Mouse (Mus musculus): ENCODE measurements around the gene Ggn. TPM values are rescaled to one million over a fixed set of nuclear protein-coding genes. Genes with fewer than 3 reads are reported as not detected.

Ggn gene
- 0.74 and 0.88 TPM in 2 replicates for polyA plus RNA-seq (2012; rRNA removed)

DNA sequence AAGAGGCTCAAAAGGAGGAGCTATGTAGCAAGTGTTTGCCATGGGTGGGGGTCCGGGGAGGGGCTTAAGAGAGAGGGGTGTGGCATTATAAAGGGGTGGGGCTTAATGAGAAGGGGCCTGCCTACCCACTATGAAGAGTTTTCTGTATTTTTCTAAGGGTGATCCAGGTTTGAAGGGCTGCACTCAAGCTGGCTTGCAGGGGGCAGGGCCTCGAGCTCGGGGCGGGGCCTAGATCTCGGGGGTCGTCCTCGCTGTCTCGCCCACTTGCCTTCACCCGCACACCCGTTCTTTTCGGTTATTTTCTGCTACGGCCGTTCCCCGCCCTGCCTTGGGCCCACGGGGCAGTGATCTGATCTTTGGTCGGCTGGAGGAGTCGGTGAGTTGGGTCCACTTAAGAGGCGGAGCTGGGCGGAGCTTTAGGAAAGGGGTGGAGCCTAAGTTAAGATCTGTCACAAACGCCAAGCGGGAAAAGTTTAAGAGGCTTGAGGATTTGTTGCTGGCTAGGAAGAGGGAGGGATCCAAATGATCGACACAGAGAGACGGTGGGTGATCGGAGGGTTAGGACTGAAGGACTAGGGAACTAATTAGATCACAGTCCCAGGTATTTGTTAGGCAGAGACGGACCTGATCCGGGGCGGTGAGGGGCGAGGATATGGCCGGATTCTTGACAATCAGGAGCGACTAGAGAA, at the start of gene Ggn, which contains the start of gene Spred3:
TSS of gene Ggn (plus strand) at position 145 of the 689 bp plus-strand sequence.
TSS of gene Spred3 (minus strand) at position 346 of the 689 bp plus-strand sequence.
- Histone ChIP-seq H3K36me3 (ENCODE audit: control insufficient read depth, insufficient read depth, low read length) (peaks cover 18% of the 10 kb centered on the region), H3K4me3 (ENCODE audit: low read depth, low read length) (peak within 1 kb of the TSS; percentile 81), H3K27ac (ENCODE audit: insufficient read depth, low read depth, low read length) (no peak within 1 kb of the TSS; the same call in 1 of the 2 replicates), H3K4me1 (ENCODE audit: control insufficient read depth, insufficient read depth, insufficient read length, low read length) (peaks cover 20% of the 10 kb centered on the region), H3K27me3 (ENCODE audit: control insufficient read depth, insufficient read depth, low read length) (peaks cover 34% of the 10 kb centered on the region)
- TF ChIP-seq CTCF (IDR thresholded peaks at IDR 0.05; ENCODE audit: extremely low read depth, insufficient read length, insufficient replicate concordance, low read depth, low read length) (no peak), POLR2A (IDR thresholded peaks at IDR 0.05; ENCODE audit: low read depth, low read length) (peak; percentile 53; the same call in 1 of the 2 replicates)
- 2% methylated on average over 30 of the region's 30 CpGs for WGBS

GRCm38 (mm10) chr7:29122821-29123220, 47.2 kb upstream of the Ggn start:
- Histone ChIP-seq H3K4me3 (ENCODE audit: low read depth, low read length) (no peak overlapping the region), H3K36me3 (ENCODE audit: control insufficient read depth, insufficient read depth, low read length) (no peaks in the 10 kb centered on the region), H3K27ac (ENCODE audit: insufficient read depth, low read depth, low read length) (no peak overlapping the region), H3K27me3 (ENCODE audit: control insufficient read depth, insufficient read depth, low read length) (no peaks in the 10 kb centered on the region; the same call in 1 of the 2 replicates), H3K4me1 (ENCODE audit: control insufficient read depth, insufficient read depth, insufficient read length, low read length) (peaks cover 3% of the 10 kb centered on the region; the same call in 1 of the 2 replicates)
- TF ChIP-seq CTCF (IDR thresholded peaks at IDR 0.05; ENCODE audit: extremely low read depth, insufficient read length, insufficient replicate concordance, low read depth, low read length), result no peak
- no peak for TF ChIP-seq POLR2A (IDR thresholded peaks at IDR 0.05; ENCODE audit: low read depth, low read length)
- WGBS, result 82% methylated on average over 9 of the region's 9 CpGs

DNA sequence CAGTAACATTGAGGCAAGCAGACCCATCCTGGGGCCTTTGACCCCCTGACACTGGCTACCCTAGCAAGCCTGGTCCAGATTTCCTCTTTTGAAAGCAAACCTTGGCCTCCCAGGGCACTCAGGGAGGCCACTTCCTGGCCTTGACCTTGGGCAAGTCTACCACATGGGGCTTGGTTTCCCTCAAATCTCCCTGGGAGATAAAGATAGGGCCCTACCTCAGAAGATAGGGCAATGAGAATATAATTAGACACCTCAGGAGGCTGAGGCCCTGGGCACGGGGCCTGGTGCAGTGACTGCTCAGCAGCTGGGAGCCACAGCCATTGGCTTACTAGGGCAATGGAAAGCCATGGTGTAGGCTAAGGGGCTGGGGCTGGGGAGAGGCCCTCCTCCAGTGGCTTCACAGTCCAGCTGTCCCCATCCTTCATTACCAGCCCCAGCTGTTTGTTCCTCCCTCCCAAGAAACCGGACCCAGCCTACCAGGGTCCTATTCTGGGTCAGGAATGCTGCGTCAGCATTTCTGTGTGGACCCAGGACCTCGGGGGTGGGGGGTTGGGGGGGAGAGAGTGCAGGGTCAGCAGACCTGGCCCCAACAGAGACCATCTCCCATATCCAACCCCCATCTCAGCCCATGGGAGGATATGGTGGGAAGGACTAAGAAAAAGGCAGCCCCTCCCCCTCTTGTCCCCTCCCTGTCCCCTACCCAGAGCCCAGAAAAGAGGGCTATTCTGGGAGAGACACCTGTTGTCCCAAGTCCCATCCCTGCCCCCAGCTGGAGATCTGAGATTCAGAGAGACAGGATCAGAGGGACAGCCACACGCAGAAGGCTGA, 46.3 kb upstream of the Ggn start:
- Histone ChIP-seq H3K27ac (ENCODE audit: insufficient read depth, low read depth, low read length) (no peak overlapping the region), H3K36me3 (ENCODE audit: control insufficient read depth, insufficient read depth, low read length) (no peaks in the 10 kb centered on the region), H3K4me3 (ENCODE audit: low read depth, low read length) (no peak overlapping the region), H3K27me3 (ENCODE audit: control insufficient read depth, insufficient read depth, low read length) (no peaks in the 10 kb centered on the region; the same call in 1 of the 2 replicates), H3K4me1 (ENCODE audit: control insufficient read depth, insufficient read depth, insufficient read length, low read length) (peaks cover 3% of the 10 kb centered on the region; the same call in 1 of the 2 replicates)
- 63% methylated on average over 5 of the region's 5 CpGs for WGBS
- TF ChIP-seq CTCF (IDR thresholded peaks at IDR 0.05; ENCODE audit: extremely low read depth, insufficient read length, insufficient replicate concordance, low read depth, low read length) (no peak), POLR2A (IDR thresholded peaks at IDR 0.05; ENCODE audit: low read depth, low read length) (no peak)

DNA sequence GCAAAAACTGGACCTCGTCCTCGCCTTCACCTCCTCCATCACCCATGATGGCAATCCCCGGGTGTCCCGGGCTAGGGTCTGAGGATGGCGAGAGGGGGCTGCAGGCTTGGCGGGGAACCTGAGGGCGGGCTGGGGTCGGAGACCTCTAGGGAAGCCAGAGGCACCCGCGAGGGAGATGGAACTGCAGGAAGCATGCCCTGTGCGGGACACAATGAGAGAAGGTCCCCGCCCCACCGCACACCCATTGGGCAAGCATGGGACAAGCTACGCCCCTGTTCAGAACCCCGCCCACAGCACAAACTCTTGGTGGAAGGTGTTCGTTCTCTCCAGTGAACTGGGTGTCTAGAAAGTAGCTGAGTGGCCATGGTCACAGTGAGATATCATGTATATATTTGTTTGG, 45.0 kb upstream of the Ggn start, which contains the start of gene Ryr1:
TSS of gene Ryr1 (minus strand) at position 210 of the 400 bp plus-strand sequence.
- Histone ChIP-seq H3K27ac (ENCODE audit: insufficient read depth, low read depth, low read length) (no peak within 1 kb of the TSS), H3K27me3 (ENCODE audit: control insufficient read depth, insufficient read depth, low read length) (no peaks in the 10 kb centered on the region; the same call in 1 of the 2 replicates), H3K36me3 (ENCODE audit: control insufficient read depth, insufficient read depth, low read length) (no peaks in the 10 kb centered on the region), H3K4me3 (ENCODE audit: low read depth, low read length) (0 out of 2 replicates have a peak within 1 kb of the TSS, but pooled peaks have one; percentile 6), H3K4me1 (ENCODE audit: control insufficient read depth, insufficient read depth, insufficient read length, low read length) (peaks cover 3% of the 10 kb centered on the region; the same call in 1 of the 2 replicates)
- 1% methylated on average over 16 of the region's 16 CpGs for WGBS
- TF ChIP-seq POLR2A (IDR thresholded peaks at IDR 0.05; ENCODE audit: low read depth, low read length), result no peak
- no peak for TF ChIP-seq CTCF (IDR thresholded peaks at IDR 0.05; ENCODE audit: extremely low read depth, insufficient read length, insufficient replicate concordance, low read depth, low read length)

GRCm38 (mm10) chr7:29126173-29126915, 43.7 kb upstream of the Ggn start:
- Histone ChIP-seq H3K27me3 (ENCODE audit: control insufficient read depth, insufficient read depth, low read length) (no peaks in the 10 kb centered on the region; the same call in 1 of the 2 replicates), H3K4me1 (ENCODE audit: control insufficient read depth, insufficient read depth, insufficient read length, low read length) (peaks cover 3% of the 10 kb centered on the region; the same call in 1 of the 2 replicates), H3K4me3 (ENCODE audit: low read depth, low read length) (no peak overlapping the region), H3K27ac (ENCODE audit: insufficient read depth, low read depth, low read length) (no peak overlapping the region), H3K36me3 (ENCODE audit: control insufficient read depth, insufficient read depth, low read length) (no peaks in the 10 kb centered on the region)
- TF ChIP-seq CTCF (IDR thresholded peaks at IDR 0.05; ENCODE audit: extremely low read depth, insufficient read length, insufficient replicate concordance, low read depth, low read length) (peak; percentile 75; the same call in 1 of the 2 replicates), POLR2A (IDR thresholded peaks at IDR 0.05; ENCODE audit: low read depth, low read length) (no peak)
- 13% methylated on average over 7 of the region's 7 CpGs for WGBS

DNA sequence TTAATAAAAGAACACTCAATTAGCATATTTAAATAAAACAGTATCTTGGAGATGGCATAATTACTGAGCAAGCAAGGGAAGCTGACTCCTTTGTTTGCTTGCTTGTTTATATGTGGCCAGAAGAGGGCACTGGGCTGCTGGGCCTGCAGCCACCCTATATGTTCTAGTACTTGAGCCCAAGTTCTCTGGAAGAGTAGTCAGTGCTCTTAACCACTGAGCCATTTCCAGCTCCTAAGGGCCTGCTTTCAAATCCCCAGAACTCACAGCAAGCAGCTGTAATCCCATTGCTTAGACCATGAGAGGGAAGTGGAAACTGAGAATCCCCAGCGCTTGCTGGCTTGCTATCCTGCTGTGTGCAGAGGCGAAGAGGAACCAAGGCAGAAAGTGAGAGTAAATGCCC, 41.3 kb upstream of the Ggn start:
- H3K27ac ChIP-seq (ENCODE audit: insufficient read depth, low read depth, low read length), result no peak overlapping the region
- TF ChIP-seq CTCF (IDR thresholded peaks at IDR 0.05; ENCODE audit: extremely low read depth, insufficient read length, insufficient replicate concordance, low read depth, low read length), result peak; percentile 64; the same call in 1 of the 2 replicates
- TF ChIP-seq POLR2A (IDR thresholded peaks at IDR 0.05; ENCODE audit: low read depth, low read length), result no peak
- H3K4me3 ChIP-seq (ENCODE audit: low read depth, low read length), result no peak overlapping the region
- H3K4me1 ChIP-seq (ENCODE audit: control insufficient read depth, insufficient read depth, insufficient read length, low read length), result peaks cover 3% of the 10 kb centered on the region; the same call in 1 of the 2 replicates
- WGBS, result 91% methylated on average over 2 of the region's 2 CpGs
- no peaks in the 10 kb centered on the region for H3K36me3 ChIP-seq (ENCODE audit: control insufficient read depth, insufficient read depth, low read length)
- H3K27me3 ChIP-seq (ENCODE audit: control insufficient read depth, insufficient read depth, low read length), result no peaks in the 10 kb centered on the region; the same call in 1 of the 2 replicates
